Mouse (Mus musculus) CH12.LX (cell line): ENCODE results near the gene Clmp. TPM values are rescaled to one million over a fixed set of nuclear protein-coding genes. Genes with fewer than 3 reads are reported as not detected.
"Not testable (repeated sequence)": the region's sequence is repeated elsewhere in the genome, so short reads cannot be mapped to it uniquely, and the experiment has no call there.

ENCODE experiments used
- DNase-seq: peaks from one replicate; pipeline ENCODE4 v3.0.0-alpha.2; 2013; ENCODE audit errors: extremely low read depth
- H3K27ac ChIP-seq: 2 replicates; pipeline ENCODE4 v1.5.1; 2012; ENCODE audit warnings: low read depth, mild to moderate bottlenecking, control low read depth, moderate library complexity; ENCODE audit not compliant: insufficient read depth
- H3K27me3 ChIP-seq: replicated peaks from 2 replicates; pipeline ENCODE3; 2012; ENCODE audit warnings: inconsistent platforms
- H3K36me3 ChIP-seq, 2 experiments: replicated peaks in 1 of 2; 2 replicates each; pipeline versions ENCODE3 to v1.6.1; 2012; ENCODE audit warnings: inconsistent platforms in 1 of 2, low read length in 1 of 2, mild to moderate bottlenecking in 1 of 2, mixed read lengths in 1 of 2, moderate library complexity in 1 of 2; ENCODE audit not compliant: control insufficient read depth in 1 of 2, insufficient read depth in 1 of 2
- H3K4me1 ChIP-seq, 2 experiments: 2 replicates each; pipeline ENCODE4 v1.6.1; 2012; ENCODE audit warnings: inconsistent platforms in 1 of 2, moderate library complexity in 1 of 2; ENCODE audit not compliant: insufficient read depth in 2 of 2, control insufficient read depth in 1 of 2
- H3K4me2 ChIP-seq: 2 replicates; pipeline ENCODE4 v1.6.1; 2012; ENCODE audit warnings: low read depth, mild to moderate bottlenecking, control low read depth; ENCODE audit not compliant: poor library complexity, insufficient read depth, severe bottlenecking
- H3K4me3 ChIP-seq, 3 experiments: fragments of 150-350 bp in 1 of 3; sonication (generic) in 1 of 3; replicated peaks in 1 of 3; 2 replicates each; pipeline versions ENCODE3 to v1.5.1; 2011 to 2012; ENCODE audit warnings: low read depth in 2 of 3, low read length in 2 of 3, mild to moderate bottlenecking in 2 of 3, moderate library complexity in 2 of 3, control low read depth in 1 of 3, improper control_type of control experiment in 1 of 3, inconsistent platforms in 1 of 3, mixed read lengths in 1 of 3; ENCODE audit not compliant: poor library complexity in 1 of 3
- H3K79me2 ChIP-seq: replicated peaks from 2 replicates; pipeline ENCODE4 v1.6.1; 2012; ENCODE audit warnings: mild to moderate bottlenecking, moderate library complexity; ENCODE audit not compliant: control insufficient read depth, poor library complexity, insufficient read depth, severe bottlenecking; ENCODE audit errors: extremely low read depth
- H3K9ac ChIP-seq: 2 replicates; pipeline ENCODE4 v1.6.1; 2012; ENCODE audit warnings: low read depth, mild to moderate bottlenecking, control low read depth, moderate library complexity; ENCODE audit not compliant: insufficient read depth
- H3K9me3 ChIP-seq: replicated peaks from 2 replicates; pipeline ENCODE3; 2012; ENCODE audit warnings: low read length, inconsistent platforms, mixed read lengths
- GABPA ChIP-seq: IDR thresholded peaks from 2 replicates; pipeline ENCODE4 v1.6.1; 2012; ENCODE audit warnings: low read depth, low read length, improper control_type of control experiment, inconsistent platforms; ENCODE audit not compliant: insufficient replicate concordance
- IRF4 ChIP-seq: IDR thresholded peaks from 2 replicates; pipeline ENCODE4 v1.6.1; 2014; ENCODE audit warnings: low read depth, mild to moderate bottlenecking, inconsistent platforms, low read length, improper control_type of control experiment
- MAFK ChIP-seq: IDR thresholded peaks from 2 replicates; pipeline ENCODE4 v1.6.1; 2011; ENCODE audit warnings: low read length, improper control_type of control experiment; ENCODE audit not compliant: insufficient replicate concordance
- MAX ChIP-seq: IDR thresholded peaks from 2 replicates; pipeline ENCODE4 v1.6.1; 2011; ENCODE audit warnings: low read length, improper control_type of control experiment
- MXI1 ChIP-seq: IDR thresholded peaks from 2 replicates; pipeline ENCODE4 v1.6.1; 2011; ENCODE audit warnings: mild to moderate bottlenecking, low read depth, low read length, improper control_type of control experiment
- SIN3A ChIP-seq: IDR thresholded peaks from 2 replicates; pipeline ENCODE4 v1.6.1; 2012; ENCODE audit warnings: low read length, improper control_type of control experiment, inconsistent platforms
- ZC3H11A ChIP-seq: IDR thresholded peaks from 2 replicates; pipeline ENCODE4 v1.6.1; 2012; ENCODE audit warnings: low read depth, mild to moderate bottlenecking, inconsistent platforms, low read length, improper control_type of control experiment
- dilution Hi-C: fragments of 300-500 bp; cut with MboI; formaldehyde crosslinking; loops from 2 replicates; pipeline ENCODE4 v1.14.3; 2020; ENCODE audit warnings: low sequenced_read_pairs; ENCODE audit not compliant: extremely low pct_unique_long_range_greater_than_20kb, extremely low pct_ligation_motif_present
- in situ Hi-C: fragments of 300-500 bp; cut with MboI; formaldehyde crosslinking; loops from 3 replicates; pipeline ENCODE4 v1.14.3; 2019; ENCODE audit warnings: low sequenced_read_pairs, low pct_ligation_motif_present, low pct_unique_long_range_greater_than_20kb, mixed read lengths
- polyA plus RNA-seq: library from polyadenylated mRNA; unstranded; fragments of >175 nt; gene quantifications from 2 replicates; pipeline ENCODE4 v1.2.1, GENCODE M21; 2012; ENCODE audit warnings: low read depth; ENCODE audit not compliant: insufficient read length
- total RNA-seq, 2 experiments: library from RNA; depleted of rRNA; stranded (reverse); fragments of 300-350 nt in 1 of 2; fragments of >200 nt in 1 of 2; gene quantifications; 2 replicates each; pipeline ENCODE4 v1.2.3; 2012 to 2014

The Clmp gene
- total and polyA plus RNA-seq, 3 experiments, result not detected

DNA sequence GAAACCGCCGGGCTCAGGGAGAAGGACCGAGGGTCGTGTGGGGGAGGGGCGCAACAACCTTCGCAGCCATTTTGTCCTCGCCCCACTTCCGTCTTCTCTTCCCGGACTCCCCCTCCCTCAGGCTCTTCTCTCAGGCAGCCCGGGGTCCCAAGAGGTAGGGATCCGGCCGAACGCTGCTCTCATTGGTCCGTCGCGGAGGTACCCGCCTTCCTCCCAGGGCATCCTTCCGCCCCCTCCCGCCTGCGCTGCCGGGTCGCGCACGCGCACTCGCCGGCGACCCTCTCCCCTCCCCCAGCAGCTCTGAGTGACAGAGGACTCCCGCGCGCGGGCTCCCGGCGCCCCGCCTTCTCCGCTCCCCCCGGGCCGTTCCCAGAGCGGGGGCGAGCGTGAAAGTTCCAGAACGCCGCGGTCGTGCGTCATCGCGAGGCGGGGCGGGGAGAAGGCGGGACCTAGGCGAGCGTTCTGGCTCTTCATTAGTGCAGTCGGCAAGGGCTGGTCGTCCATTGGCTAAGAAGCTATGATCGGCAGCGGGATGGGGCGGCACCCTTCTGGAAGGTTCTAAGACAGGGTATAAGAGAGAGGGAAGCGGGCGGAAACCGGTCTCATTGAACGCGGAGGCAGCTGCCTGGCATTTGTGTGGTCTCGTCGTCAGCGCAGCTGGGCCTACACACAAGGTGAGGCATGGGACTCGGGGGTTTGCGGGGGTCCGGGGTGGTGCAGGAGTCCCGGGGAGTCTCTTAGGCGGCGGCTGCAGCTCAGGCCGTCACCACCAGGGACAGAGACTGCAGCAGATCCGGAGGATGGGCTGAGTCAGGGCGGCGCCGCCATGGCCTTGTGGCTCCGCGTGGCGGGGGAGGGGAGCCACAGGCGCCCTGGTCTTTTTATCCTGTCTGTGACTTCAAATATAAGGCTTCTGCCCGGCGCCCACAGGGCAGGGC, 115.2 kb downstream of the Clmp start, which contains the start of gene Hspa8 (continued):
- TF ChIP-seq ZC3H11A (no peak), SIN3A (peak; percentile 86), GABPA (no peak), IRF4 (peak; percentile 33; the same call in 1 of the 2 replicates), MAFK (no peak)
- TF ChIP-seq, all 38 proteins: peak for 20

DNA sequence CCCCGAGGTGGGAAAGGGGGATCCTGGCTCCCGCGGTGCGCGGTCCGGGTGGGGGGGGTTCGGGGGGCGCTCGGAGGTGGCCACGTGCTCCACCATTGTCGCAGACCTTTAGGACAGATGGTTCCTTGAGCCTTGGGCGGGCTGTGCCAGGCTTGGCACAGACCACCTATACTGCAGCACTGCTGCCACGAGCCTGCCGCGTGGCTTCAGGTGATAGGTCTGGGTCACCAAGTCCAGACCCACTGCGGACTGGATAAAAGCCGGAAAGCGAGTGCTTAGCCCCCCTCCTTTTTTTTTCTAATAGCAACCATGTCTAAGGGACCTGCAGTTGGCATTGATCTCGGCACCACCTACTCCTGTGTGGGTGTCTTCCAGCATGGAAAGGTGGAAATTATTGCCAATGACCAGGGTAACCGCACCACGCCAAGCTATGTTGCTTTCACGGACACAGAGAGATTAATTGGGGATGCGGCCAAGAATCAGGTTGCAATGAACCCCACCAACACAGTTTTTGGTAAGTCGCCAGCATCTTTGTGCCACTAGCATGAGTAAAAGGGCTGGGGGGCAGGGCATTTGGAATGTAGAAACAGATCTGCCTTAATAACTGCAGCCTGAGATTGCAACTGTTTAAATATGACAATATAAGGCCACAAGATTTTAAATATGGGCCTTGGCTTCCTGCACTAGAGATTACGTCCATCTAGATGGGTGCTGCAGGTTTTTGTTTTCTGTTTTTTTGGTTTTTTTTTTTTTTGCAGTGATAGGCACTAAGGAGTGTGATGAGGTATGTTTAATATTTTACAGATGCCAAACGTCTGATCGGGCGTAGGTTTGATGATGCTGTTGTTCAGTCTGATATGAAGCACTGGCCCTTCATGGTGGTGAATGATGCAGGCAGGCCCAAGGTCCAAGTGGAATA, 116.1 kb downstream of the Clmp start:
- Histone ChIP-seq H3K4me2 (peak overlapping the region; percentile 69), H3K36me3 (peaks cover 41 to 43% of the 10 kb centered on the region in 2 experiments), H3K4me3 (peak overlapping the region; percentile 92 to 98 (median 93)), H3K4me1 (peaks cover 6 to 31% of the 10 kb centered on the region in 2 experiments; a peak in 3 of 4 replicates), H3K79me2 (peaks cover 27% of the 10 kb centered on the region), H3K27ac (peak overlapping the region; percentile 67; the same call in 1 of the 2 replicates), H3K9ac (peak overlapping the region; percentile 99)
- H3K9me3 ChIP-seq, dilution Hi-C loops, H3K27me3 ChIP-seq: not testable (repeated sequence)
- in situ Hi-C loops, result loop anchor here (5.0 to 25.0 kb wide), 2 partner anchors 45 to 185 kb away; no protein-coding TSS in a partner anchor
- peak; percentile 64; the same call in 1 of the 2 replicates for TF ChIP-seq MAX
- TF ChIP-seq SIN3A, result 0 out of 2 replicates have a peak, but pooled peaks have one; percentile 14
- peak; percentile 0; the same call in 1 of the 2 replicates for TF ChIP-seq MXI1
- DNase-seq, result peak; percentile 36

GRCm38 (mm10) chr9:40802533-40802875, 116.7 kb downstream of the Clmp start:
- Histone ChIP-seq H3K4me2 (peak overlapping the region; percentile 71; the same call in 1 of the 2 replicates), H3K36me3 (peaks cover 47 to 49% of the 10 kb centered on the region in 2 experiments), H3K9ac (peak overlapping the region; percentile 63; the same call in 1 of the 2 replicates), H3K4me1 (peaks cover 6 to 37% of the 10 kb centered on the region in 2 experiments; a peak in 3 of 4 replicates), H3K79me2 (peaks cover 27% of the 10 kb centered on the region), H3K4me3 (peak overlapping the region; percentile 92 to 98 (median 93))
- dilution Hi-C loops, H3K27me3 ChIP-seq, DNase-seq, H3K27ac ChIP-seq, H3K9me3 ChIP-seq: not testable (repeated sequence)
- in situ Hi-C loops, result loop anchor here (5.0 to 25.0 kb wide), 2 partner anchors 45 to 185 kb away; no protein-coding TSS in a partner anchor
